Mouse (Mus musculus): ENCODE measurements around the gene Fbxo45.
"Not testable (repeated sequence)": the region's sequence is repeated elsewhere in the genome, so short reads cannot be mapped to it uniquely, and the experiment has no call there.

The Fbxo45 gene

DNA sequence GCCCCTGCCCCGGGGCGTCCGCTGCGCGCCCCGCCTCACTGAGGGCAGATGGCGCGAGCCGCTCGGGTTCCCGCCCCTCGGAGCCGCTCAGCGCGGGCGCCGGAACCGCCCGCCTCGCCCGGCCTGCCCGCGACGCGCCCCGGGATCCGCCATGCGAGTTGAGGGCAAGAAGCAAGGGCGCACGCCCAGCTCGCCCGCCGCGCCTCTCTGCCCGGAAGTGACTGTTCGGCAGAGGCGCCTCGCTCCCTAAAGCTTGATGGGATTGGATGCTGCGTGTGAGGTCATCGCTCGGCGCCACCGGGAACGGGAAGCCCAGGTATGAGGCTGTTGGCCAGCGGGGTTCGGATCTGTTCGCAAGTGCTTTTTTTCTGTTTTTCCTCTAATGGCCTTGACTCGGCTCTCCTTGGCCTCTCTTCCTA is at the start of gene Fbxo45, which contains the start of gene Wdr53:
Fbxo45 (minus strand) TSS at position 207 of the 419 bp plus-strand sequence.
Wdr53 (plus strand) TSS at position 276 of the 419 bp plus-strand sequence.
- DNase-seq = peak; percentile 99

DNA sequence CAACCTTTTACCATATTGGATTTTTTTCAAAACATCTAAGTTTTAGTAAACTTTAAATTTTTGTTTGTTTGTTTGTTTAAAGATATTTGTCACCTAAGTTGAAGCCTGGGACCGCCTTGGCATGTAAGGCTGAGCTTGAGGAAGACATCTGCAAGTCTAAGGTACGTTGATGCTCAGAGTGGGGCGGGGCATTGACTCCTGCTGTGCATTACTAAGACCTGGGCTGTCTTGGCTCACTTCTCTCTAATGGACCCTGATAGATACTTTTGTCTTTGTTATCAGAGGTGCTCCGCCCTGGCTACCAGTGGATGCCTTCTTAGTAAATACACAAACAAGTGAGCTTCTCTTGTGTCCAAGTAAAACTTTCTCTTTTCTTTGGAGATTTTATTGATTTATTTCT is 44.9 kb upstream of the Fbxo45 start:
- DNase-seq = no peak

DNA sequence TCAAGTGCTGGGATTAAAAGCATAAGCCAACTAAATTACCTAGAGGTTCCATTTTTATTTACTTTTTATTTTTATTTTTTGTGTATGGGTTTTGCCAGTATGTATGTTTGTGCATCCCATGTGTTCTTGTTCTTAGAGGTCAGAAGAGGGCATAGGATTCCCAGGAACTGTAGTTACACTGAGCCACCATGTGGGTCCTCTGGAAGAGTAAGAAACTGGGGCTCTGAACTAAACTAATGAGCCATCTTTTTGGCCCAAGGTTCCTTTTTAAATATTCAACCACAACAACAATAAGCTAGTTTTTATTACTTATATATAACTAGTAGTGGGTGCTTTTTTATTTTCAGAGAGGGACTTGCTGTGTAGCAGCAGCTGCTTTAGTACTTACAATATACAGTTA is 35.6 kb upstream of the Fbxo45 start:
- no peak for DNase-seq

DNA sequence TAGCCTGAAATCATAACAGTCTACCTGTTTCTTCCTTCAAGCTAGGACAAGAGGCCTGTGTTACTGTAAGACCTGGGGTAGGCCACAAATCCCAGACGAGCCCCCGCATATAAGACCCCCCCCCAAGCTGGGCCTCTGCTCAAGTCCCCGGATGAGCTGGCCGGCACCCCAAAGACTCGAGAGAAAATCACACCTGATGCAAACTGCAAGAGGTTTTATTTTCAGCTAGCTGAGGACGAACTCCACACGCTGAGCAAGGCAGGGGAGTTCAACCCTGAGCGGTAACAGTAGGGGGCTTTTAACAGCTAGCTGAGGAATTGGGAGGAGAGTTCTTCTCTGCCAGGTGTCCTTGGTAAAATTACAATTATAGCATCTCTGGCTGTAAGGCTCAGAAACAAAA is 33.3 kb upstream of the Fbxo45 start:
- no peak for DNase-seq

DNA sequence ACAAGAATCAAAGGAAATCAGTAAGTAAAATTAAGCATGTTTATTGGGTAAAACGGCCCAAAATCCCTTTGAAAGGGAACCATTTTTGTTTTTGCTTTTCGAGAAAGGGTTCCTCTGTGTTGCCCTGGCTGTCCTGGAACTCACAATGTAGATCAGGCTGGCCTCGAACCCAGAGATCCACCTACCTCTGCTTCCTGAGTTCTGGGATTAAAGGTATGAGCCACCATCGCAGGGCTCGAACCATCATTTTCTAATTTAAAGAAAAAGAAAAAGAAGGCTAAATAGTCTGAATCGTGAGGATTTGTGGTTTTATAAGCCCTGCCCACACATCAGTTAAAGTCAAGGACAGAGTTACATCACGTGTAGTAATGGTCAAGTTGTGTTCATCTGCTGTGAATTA is 31.4 kb upstream of the Fbxo45 start:
- DNase-seq = no peak

DNA sequence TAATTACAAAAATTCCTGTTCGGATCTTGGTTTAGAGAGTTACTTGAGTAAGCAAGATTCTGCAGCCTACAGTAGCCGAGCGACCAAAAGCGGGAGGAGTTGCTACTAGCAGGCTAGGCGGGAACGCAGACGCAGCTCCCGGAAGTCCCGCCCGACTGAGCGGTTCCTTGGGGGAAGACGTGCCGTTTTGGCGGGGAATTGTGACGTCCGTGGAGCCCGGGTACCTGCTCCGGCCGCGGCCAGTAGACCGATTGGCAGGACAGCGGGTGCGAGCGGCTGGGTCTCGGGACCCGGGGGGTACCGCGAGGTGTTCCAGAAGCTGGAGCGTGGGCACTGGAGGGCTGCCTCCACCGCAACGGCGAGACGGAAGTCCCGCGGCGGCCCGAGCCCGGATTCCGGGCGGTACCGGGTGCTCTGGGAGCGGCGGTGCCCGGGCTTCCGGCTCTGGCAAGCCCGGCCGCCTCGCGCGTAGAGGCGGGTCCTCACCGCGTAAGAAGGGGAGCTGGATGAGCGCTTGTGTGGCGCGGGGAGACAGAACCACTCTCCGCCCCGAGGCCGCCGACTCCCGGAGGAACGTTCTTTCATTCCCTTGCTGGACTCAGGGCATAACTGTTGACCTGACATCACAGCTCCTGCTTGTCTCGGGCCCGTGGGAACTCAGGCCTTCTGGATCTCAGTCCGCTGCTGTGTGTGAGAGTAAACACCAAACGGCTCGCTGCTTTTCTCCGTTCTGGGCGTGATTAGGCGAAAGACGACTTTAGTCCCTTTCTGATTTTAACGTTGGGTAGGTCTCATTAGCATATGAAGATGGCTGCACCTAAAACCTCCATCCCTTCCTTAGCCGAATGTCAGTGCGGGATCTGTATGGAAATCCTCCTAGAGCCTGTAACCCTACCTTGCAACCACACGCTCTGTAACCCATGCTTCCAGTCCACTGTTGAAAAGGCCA is 30.6 kb upstream of the Fbxo45 start, which contains the start of gene Rnf168:
Rnf168 (plus strand) TSS at position 152 of the 949 bp plus-strand sequence.
- DNase-seq = peak; percentile 95

DNA sequence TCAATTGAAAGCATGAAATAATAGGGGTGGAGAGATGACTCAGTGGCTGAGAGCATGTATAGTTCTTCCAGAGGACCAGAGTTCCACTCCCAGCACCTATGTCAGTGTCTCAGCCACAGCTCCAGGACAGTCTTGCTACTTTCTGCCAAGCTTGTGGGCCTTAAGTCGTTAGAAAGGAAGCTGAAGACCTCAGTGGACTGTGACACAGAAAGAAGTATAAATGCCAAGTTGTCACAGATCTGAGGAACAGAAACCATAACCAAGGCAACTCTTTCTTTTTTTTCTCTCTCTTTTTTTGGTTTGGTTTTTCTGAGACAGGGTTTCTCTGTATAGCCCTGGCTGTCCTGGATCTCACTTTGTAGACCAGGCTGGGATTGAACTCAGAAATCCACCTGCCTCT is 28.9 kb upstream of the Fbxo45 start:
- no peak for DNase-seq

DNA sequence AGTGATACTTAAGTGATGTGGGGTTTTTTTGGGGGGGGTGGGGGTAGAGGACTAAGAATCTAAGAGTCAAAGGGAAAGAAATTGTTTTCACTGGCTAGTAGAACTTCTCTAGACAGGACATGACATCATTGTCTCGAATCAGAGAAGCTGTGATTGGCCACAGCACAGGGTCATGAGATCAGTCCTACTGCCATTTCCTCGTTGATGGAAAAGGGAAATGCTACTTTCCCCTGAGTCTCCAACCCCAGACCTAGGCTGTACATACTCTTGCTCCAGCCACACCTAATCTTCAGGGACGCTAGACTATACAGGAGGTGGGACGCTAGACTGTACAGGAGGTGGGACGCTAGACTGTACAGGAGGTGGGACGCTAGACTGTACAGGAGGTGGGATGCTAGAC is 28.1 kb upstream of the Fbxo45 start:
- DNase-seq = no peak

DNA sequence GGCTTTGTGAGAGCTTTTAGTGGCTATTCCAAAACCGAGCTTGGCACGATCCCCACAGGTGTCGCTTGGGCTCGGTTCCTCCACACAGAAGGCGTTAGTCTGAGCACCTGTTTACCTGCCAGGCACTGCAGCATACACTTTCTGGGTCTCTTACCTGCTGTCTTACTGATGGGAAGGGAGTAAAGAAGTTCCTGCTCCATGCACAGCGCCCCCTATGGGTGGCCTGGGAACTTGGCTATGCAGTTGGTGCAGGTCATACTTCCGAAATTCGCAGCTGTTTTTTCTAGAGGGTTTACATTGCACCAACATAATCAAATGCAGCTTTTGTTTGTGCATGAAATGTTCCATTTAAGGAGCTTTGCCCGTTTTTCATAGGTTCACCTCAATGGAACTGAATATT is 26.4 kb upstream of the Fbxo45 start:
- peak; percentile 25 for DNase-seq

DNA sequence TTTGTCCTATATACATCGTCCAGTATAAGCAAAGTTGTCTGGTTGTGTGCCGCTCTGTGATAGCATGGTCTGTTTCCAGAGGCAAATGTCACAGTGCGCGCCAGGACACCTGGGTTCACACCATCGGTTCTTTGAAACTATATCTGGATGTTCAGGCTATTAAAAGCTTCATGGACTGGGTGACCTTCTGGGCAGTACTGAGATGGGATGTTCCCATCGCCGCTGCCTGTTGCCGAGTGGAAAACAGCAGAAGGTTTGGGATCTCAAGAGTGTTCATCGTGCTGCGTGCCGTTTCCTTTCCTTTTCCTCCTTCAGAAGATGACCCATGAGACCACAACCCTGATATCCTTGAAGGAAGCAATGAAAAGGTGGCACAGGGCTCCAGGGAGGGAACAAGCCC is 24.3 kb upstream of the Fbxo45 start, which contains the start of gene Smco1:
Smco1 (plus strand) TSS at position 178 of the 400 bp plus-strand sequence.
- no peak for DNase-seq

DNA sequence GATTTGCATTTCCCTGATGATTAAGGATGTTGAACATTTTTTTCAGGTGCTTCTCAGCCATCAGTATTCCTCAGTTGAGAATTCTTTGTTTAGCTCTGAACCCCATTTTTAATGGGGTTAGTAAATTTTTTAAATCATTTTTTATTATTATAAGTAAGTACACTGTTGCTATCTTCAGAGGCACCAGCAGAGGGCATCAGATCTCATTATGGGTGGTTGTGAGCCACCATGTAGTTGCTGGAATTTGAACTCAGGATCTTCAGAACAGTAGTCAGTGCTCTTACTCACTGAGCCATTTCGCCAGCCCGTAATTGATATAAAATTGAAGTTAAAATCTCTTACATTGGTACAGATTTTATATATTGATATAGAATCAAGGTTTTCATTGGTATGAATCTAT is 17.3 kb upstream of the Fbxo45 start:
- DNase-seq = peak; percentile 33

DNA sequence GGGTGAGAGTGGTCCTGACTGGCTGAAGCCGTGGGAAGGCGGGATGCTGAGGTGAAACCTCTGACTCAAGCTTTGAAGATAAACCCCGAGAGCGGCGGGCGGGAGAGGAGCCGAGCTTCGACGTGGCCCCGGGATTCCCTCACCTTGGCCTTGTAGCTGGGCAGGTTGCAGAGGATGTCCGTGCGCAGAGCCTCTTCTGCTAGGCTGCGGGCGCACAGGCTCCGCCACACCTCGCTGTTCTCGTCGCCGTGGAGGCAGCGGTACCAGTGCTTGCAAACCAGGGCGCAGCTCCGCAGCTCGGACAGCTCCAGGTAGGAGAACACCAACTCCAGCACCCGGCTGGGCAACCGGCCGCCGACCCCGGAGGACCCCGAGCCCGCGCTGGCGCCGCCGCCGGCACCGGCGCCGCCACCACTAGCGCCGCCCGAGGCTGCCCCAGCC is 587 bp downstream of the Fbxo45 start:
- peak; percentile 64 for DNase-seq

DNA sequence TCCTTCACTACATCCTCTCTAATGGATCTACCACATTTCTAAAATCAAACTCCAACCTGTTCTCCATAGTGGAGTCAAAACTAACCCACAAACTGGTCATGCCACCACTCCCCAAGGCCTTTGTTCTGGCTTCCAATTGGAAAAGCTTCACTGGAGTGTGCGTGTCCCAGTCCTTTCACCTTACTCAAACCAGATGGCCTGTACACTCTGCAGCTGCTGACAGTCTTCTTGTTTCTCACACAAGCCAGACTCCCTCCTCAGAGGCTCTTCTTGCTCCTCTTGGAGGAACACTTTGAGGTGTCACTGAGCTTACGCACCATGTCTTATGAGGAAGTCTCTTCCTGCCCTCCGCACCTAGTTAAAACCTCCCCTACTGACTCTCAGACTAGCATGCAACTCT is 3.1 kb downstream of the Fbxo45 start:
- no peak for DNase-seq

DNA sequence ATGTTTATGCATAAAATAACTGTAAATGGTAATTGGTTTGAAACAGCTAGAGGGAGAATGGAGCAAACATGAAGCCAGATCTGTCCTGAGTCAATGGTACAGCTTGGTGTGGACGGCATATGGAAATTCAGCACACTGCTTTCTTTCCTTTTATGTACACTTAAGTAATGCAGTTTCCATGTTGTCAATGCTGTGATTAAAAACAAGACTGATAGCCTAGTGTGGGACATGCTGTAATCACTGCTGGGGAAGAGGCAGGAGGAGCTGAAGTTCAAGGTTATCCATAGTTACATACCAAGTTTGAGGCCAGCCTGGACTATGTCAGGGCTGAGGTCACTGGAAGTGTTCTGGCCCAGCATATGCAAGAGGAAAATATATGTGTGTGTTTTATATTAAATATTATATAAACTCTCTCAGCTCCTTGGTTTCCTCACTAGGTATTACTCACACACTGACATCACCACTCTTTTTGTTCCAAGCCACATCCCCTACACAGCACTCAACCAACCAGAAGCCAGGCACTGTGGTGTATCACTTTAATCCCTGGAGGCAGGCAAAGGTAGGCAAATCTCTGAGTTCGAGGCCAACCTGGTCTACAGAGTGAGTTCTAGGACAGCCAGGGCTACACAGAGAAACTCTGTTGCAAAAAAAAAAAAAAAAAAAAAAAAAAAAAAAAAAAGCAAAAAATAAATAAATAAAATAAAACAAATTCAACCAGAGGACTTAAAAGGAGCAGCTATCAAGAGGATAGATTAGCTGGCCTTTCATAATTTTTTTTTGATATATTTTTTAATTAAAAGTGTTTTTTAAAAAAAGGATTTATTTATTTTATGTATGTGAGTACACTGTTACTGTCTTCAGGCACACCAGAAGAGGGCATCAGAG is 7.3 kb downstream of the Fbxo45 start:
- no peak for DNase-seq

DNA sequence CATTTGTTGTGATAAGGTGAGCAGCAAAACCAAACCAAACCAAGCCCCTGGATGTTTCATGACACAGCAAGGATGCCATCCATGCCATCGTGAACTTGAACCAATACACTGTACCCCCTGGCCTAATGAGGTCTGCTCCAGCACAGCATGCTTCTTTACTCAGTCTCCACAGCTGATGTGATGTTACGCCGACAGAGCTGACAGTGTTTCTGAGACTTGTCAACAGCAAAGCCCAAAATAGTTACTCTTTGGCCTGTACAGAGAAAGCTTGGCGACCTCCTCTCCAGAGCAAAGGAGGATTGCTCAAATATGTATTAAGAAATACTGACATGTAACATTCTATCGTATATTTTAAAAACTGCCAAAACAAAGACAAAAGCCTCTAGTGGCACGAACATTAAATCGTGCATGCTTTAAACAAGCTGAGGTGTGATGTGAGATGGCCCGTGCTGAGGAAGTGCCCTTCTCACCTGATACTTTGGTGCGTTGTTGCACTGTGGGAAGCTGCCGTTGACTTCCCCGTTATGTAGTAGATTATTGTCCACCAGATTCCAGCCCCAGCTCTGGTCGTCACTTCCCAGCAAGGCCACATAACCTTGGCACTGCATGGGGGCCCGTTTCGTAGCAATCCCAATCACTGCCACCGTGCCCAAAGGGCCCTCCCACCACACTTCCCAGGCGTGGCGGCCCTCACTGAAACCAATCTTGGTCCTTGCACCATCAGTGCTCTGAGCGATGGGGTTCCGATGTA is 8.9 kb downstream of the Fbxo45 start:
- DNase-seq = no peak

DNA sequence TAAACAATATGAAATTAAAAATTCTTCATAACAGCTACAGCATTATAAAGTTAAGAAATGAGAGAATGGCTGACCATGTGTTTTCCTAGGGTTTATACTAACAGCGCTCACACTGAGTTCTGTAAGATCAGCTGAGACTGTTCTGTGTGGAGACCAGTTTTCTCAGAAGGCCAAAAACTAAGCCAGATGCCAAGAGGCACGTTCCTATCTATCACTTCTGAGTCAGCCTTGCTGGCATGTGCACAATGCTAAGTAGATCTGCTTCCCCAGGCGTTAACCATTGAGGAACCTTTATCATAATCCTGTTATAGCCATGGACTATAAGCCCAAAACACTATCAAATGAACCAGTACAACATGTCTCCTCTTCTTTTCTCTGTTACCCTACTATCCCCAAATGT is 14.9 kb downstream of the Fbxo45 start:
- DNase-seq = not testable (repeated sequence)

DNA sequence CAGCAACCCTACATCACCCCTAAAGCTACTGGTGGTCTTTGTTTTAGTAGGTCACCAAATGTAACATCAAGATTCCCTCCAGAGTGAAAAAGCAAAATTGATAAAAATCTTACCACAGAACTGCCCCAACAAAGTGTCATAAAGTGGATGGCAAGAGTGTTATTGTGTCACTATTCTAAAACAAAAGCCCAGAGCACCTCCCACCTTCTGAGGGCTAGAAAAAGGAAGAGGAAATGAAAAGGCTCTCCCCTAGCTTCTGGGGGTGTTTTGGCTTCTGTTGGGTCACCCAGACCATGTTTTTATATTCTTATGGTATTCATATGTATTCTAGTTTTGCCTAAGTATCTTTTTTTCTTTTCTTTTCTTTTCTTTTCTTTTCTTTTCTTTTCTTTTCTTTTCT is 24.6 kb downstream of the Fbxo45 start:
- DNase-seq = no peak

DNA sequence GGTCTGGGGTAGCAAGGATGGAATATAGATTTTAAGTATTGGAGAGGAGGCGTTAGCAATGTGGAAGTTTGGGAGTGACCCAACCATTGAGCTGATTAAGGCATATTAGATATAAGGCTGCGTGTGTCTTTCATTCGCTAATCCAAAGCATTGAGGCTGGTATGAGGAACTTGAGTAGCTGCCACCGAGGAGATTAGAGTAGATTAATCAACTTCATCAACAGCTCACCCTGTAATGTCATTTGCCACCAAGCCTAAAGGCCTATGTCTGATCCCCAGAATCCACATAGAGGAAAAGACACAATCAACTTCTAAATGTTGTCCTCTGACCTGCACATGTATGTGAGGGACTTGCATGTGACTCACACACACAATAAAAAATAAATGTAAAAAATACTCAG is 25.2 kb downstream of the Fbxo45 start:
- no peak for DNase-seq

DNA sequence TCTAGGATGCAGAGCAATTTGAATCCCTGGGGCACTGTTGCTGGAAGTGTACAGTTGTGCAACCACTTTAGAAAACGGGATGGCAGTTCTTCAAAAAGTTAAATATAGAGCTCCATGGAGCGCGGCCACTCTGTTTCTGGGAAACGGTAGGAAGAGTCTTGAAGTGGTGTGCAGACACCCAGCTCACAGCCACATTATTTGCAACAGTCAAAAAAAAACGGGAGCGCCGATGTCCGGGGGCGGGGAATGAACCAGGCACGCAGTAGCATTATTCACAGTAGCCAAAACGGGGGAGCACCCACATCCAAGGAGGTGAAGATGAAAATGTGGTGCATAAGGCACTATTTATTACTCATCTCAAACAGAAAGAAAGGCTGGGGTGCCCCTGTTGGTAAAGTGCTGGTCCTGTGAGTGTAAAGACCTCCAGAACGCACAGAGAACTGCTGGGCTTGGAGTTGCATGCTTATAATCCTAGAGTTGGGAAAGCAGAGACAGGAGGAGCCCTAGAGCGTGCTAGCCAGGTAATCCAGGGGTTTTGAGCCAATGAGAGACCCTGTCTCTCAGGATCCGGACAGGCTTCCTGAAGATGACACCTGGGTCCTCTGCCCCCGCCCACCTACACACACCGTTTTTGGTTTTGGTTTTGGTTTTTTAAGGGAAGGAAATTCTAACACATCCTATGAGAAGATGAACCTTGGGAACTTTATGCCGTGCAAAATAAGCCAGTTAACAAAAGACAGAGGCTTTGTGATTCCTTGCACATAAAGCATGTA is 32.0 kb downstream of the Fbxo45 start:
- DNase-seq = no peak

DNA sequence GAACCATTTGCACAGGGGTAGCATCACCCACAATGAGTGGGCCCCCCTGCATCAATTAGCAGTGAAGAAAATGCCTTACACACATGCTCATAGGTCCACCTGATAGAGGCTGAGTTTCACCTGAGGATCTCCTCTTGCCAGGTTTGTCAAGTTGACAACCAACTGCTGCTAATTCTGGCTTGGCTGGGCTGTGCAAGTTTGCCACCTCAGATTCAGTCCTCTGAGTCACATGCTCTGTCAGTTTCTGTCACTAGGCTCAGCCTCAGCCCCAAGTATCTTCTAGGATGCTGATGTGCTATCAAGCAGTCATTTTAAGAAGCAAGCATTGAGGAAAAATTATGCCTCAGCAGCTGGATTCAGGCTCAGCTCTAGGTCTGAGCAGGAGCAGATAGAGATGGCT is 32.8 kb downstream of the Fbxo45 start:
- no peak for DNase-seq

DNA sequence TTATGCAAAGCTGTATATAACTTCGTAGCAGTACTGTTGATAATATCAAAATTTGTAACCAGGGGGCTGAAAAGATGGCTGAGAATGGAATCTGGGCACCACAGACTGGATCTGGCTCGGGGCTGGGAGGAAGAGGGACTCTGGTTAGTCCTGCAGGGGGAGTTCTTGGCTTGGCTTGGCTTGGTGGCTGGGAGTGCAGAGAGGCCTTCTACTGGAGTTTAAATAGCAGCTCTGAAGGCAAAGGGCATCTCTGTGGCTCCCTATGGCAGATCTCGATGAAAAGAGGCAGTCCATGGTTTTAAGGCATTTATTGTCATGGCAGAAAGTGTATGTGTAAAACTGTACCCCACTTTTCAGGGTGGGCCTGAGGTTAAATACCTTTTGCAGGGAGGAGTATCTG is 42.1 kb downstream of the Fbxo45 start:
- DNase-seq = peak; percentile 27

DNA sequence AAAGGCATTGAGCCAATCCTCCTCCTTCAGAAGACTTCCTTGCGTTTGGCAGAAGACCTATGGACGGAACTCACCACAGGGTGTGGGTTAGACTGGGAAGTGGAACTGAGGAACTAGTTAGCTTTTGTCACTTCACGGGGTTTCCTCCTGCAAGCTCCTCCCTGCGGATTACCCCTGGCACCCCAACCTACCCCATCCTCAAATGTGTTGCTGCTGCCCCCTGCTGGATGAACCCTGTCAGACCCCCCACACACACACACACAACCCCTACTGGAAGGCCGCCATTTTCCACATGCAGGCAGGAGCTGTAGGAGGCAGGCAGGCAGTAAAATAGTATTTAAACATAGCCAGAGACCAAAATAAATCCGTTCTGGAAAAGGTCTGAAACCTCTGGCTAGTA is 44.3 kb downstream of the Fbxo45 start:
- DNase-seq = peak; percentile 66
